Mouse (Mus musculus) embryo, embryonic 11 days (tissue): ENCODE measurements at regions not wholly inside any gene's neighbourhood (a gene's known extent, or its start where the extent isn't known, plus 50 kb on each side); places are given as distances from the start of the nearest gene placed in this dataset.
A peak's percentile ranks its signal among the peaks of the same experiment; 100 is the strongest.

Source experiments
- DNase-seq: peaks from one replicate; pipeline ENCODE4 v3.0.0-alpha.2; 2015

GRCm38 (mm10) chr4:99503221-99503744, 152.8 kb upstream of the Foxd3 start:
- peak; percentile 34 for DNase-seq

DNA sequence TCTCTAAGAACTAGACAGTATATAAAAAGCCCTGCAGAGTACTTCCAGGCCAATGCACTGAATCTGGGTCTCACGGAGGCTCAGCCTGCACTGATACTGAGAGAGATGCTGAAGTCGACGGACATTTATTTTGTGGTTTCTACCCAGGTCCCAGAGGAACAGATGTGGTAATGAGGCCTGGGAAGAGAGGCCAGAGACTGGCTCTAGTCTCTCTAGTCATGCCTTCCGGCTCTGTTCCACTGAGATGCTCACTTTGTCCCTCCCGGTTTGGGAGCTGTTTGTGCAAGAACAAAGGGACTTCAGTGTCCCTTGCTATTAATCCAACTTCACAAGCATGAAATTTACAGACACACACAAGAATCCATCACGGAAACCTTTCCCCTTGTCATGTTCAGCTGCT, 144.1 kb upstream of the Foxd3 start:
- DNase-seq = peak; percentile 34

- DNase-seq = no peak
Observed at GRCm38 (mm10) chr4:99516883-99517282, 139.2 kb upstream of the Foxd3 start.

GRCm38 (mm10) chr4:99527441-99527840, 128.7 kb upstream of the Foxd3 start:
- no peak for DNase-seq

DNA sequence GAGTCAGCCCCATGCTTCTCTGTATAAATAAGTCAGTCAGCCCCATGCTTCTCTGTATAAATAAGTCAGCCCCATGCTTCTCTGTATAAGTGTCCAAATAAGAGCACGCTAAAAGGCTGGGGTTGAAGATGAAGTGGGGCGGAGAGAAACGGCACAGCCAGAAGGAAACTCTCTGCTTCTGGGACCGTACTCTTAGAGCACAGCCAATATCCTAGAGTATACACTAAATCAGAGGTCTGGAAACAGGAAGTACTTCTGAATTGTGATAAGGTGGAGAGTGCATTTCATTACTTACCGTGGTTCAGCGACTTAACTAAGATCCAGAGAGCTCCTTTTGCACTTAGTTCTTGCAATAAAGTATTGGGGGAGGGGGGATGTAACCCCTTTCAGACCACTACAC, 112.1 kb upstream of the Foxd3 start:
- DNase-seq = no peak

- no peak for DNase-seq
Observed at GRCm38 (mm10) chr4:99545742-99546141, 110.4 kb upstream of the Foxd3 start.

DNA sequence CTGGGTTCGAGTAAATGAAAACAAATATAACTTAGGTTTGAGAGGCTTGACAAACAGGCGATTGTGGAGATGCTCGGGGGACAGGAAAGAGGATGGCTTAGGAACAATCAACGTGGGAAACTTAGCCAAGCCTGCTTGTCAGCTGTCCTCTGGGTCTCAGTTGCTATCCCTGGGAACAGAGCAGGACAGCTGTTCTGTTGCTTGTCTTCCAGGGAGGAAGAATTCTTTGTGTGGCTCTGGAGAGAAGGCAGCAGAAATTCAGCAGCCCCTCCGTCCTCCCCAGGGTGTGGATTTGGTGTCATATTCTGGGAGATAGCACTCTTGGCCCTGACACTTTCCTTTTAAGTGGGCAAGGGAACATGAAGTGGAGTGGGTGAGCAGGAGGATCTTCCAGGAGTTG, 98.1 kb upstream of the Foxd3 start:
- DNase-seq = no peak

DNA sequence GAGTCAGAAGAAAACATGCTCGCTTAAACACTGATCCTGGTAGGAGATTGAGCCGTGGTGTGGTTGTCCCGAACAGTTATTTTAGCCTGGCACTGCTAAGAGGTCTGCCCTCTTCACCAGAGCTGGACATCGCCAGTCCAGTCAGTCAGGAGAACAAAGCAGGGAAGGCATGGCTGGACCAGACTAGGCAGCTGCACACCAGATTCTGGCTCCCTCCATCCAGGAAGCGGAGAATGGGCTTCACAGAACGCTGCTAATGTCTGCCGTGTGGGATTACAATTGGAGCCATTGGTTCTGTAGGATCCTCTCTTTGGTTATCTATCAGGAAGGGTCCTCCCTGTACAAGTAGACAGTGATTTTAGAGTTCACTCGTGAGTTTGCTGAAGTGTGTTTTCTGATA, 95.5 kb upstream of the Foxd3 start:
- no peak for DNase-seq

- DNase-seq = peak; percentile 61
Observed at GRCm38 (mm10) chr4:99561506-99561937, 94.6 kb upstream of the Foxd3 start.

DNA sequence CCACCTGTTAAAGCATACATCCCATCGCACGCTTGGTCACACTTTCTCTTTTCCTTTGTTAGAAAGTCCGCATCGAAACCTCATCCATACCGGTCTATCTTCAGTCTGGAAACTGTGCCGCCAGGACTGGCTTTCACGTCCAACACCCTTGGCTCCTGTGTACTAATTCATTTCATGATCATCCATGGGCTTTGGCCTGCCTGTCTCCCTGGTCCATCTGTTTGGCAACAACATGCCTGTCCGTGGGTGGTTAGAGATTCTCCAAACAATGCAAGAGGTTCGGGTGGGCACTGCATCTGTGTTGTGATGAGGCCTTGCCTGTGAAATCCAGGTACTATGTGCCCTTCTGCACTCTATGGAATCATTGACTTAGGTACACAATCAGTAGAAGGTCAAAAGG, 90.7 kb upstream of the Foxd3 start:
- no peak for DNase-seq

DNA sequence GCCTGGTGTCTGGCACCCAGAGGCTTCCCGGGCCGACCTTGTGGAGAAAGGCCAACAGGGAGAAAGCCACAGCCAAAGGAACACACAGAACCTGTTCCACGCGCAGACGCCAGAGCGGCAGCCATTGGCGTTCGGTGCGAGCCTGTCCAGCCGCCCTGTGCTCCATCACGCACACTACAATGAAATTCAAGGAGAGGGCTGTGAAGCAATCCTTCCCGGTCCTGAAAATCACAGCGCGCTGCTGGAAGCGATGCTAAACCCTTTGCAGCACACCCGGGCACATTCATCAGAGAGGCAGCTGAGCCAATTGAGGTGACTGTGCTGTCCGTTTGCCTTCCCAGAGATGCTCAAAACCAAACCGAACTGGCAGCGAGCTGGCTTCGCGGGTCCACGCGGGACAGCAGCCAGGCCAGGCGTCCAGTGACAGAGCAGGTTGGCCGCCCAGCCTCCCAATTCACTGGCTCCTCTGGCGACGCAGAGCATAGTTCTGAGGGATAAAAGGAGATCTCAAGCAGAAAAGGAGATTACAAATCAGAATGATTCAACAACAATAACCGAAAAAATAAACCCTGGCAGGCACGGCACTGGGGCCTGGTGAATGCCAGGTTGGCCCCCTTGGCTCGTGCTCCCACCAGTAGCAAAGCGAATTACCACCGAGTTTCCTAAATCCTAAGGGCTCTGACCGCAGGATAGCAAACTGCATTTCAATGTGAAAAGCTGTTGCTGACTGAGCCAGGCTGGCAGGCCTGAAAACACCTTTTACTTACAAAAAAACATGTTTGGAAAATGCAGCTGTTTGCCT, 83.1 kb upstream of the Foxd3 start:
- peak; percentile 70 for DNase-seq

- peak; percentile 68 for DNase-seq
Observed at GRCm38 (mm10) chr4:99574021-99574531, 82.0 kb upstream of the Foxd3 start.

DNA sequence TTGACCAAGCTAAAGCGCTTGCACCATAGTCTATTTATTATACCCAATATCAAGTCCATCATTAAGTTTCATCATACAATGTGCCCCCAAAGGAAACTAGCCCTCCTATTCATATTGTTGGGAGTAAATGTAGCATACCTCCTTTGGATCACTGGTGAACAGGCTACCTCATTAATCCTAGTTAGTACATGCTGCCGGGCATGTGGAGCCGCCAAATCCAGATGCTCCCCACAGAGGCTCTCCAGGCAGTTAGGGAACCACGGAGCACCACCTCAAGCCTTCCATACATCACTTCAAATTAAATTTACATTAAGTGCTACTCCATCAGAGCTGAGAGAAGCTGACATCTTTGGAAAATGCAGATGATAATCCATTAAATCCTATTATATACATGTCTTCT, 81.1 kb upstream of the Foxd3 start:
- DNase-seq = no peak

DNA sequence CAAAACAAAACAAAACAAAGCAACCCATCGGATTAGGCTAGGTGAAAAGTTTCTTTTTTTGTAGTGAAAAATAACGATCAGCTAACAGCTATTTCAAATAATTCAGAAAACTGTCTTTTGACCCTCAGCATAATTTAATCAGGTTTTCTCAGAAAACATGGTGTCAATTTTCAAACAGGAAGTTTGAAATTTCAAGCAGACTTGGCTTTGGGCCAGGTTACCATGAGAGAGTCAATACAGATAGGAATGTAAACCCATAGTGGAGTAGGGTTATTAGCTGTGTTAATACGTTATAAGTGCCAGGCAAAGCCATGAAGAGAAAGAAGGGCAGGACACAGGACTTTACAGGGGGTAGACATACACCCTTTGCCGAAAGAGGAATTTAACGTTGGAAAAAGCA, 58.3 kb upstream of the Foxd3 start:
- DNase-seq = peak; percentile 49

GRCm38 (mm10) chr4:99600741-99601140, 55.4 kb upstream of the Foxd3 start:
- peak; percentile 40 for DNase-seq

DNA sequence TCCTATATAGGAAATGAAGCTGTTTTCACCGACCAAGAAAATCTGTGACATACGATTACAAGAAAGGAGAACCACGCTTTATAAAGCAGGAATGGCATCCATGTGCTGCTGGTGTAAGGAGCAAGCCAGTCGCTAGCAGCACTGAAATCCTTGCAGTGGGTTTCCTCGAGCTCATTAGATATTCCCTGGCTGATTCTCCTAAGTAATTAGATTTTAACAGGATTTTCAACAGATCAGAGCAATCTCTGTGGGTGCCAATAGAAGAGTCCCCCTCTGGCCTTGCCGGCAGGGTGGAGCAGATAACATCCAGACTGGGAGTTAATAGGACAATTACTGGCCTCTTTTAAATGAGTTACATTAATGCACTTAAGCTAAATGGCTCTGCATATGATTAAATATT, 54.6 kb upstream of the Foxd3 start:
- DNase-seq = no peak
